Mouse (Mus musculus) kidney, embryonic 15.5 days (tissue): ENCODE results near the gene Mgp. TPM values are rescaled to one million over a fixed set of nuclear protein-coding genes. Genes with fewer than 3 reads are reported as not detected.

ENCODE experiments used
- ATAC-seq: fragments of 200-750 bp; cut with Nextera tagmentation; replicated peaks from 2 replicates; pipeline ENCODE4 v1.8.0; 2017; ENCODE audit warnings: moderate TSS enrichment; ENCODE audit not compliant: low FRiP score
- H3K27ac ChIP-seq: fragments of 300-500 bp; sonication (generic); 2 replicates; pipeline ENCODE4 v1.5.1; 2015; ENCODE audit warnings: mild to moderate bottlenecking, inconsistent platforms
- H3K27me3 ChIP-seq: fragments of 300-500 bp; sonication (generic); 2 replicates; pipeline ENCODE4 v1.6.1; 2015; ENCODE audit warnings: inconsistent platforms
- H3K36me3 ChIP-seq: fragments of 300-500 bp; sonication (generic); 2 replicates; pipeline ENCODE4 v1.6.1; 2015; ENCODE audit warnings: inconsistent platforms
- H3K4me1 ChIP-seq: fragments of 300-500 bp; sonication (generic); 2 replicates; pipeline ENCODE4 v1.6.1; 2015; ENCODE audit warnings: inconsistent platforms
- H3K4me2 ChIP-seq: fragments of 300-500 bp; sonication (generic); 2 replicates; pipeline ENCODE4 v1.6.1; 2015; ENCODE audit warnings: moderate library complexity, mild to moderate bottlenecking, inconsistent platforms
- H3K4me3 ChIP-seq: fragments of 300-500 bp; sonication (generic); replicated peaks from 2 replicates; pipeline ENCODE4 v1.5.1; 2015; ENCODE audit warnings: mild to moderate bottlenecking, inconsistent platforms
- H3K9ac ChIP-seq: fragments of 300-500 bp; sonication (generic); 2 replicates; pipeline ENCODE4 v1.6.1; 2015; ENCODE audit warnings: mild to moderate bottlenecking, inconsistent platforms
- H3K9me3 ChIP-seq: fragments of 300-500 bp; sonication (generic); replicated peaks from 2 replicates; pipeline ENCODE4 v1.6.1; 2016; ENCODE audit warnings: inconsistent platforms
- WGBS: fragments of 180-500 bp; shearing (Covaris S2); methylation state at CpG from one replicate; pipeline ENCODE4 v1.1.7; 2015; ENCODE audit warnings: mixed read lengths; 5-methylcytosine and 5-hydroxymethylcytosine counted together
- polyA plus RNA-seq: library from polyadenylated mRNA; unstranded; fragments of >200 nt; fragmentation: Nextera tagmentation; extraction: Ambion mirVana; gene quantifications from 2 replicates; pipeline ENCODE4 v1.2.1, GENCODE M21; 2015

Gene Mgp
- polyA plus RNA-seq, 1 experiment from 2014 or later, result 210 TPM

GRCm38 (mm10) chr6:136912751-136913265, 37.2 kb upstream of the Mgp start:
- no peak overlapping the region for H3K9ac ChIP-seq
- no peak overlapping the region for H3K27ac ChIP-seq
- H3K4me2 ChIP-seq, result no peak overlapping the region
- ATAC-seq, result no peak
- H3K4me3 ChIP-seq, result no peak overlapping the region
- WGBS, result 89% methylated on average over 1 of the region's 2 CpGs
- H3K36me3 ChIP-seq, result no peaks in the 10 kb centered on the region
- no peaks in the 10 kb centered on the region for H3K27me3 ChIP-seq
- H3K4me1 ChIP-seq, result peaks cover 15% of the 10 kb centered on the region
- no peaks in the 10 kb centered on the region for H3K9me3 ChIP-seq

DNA sequence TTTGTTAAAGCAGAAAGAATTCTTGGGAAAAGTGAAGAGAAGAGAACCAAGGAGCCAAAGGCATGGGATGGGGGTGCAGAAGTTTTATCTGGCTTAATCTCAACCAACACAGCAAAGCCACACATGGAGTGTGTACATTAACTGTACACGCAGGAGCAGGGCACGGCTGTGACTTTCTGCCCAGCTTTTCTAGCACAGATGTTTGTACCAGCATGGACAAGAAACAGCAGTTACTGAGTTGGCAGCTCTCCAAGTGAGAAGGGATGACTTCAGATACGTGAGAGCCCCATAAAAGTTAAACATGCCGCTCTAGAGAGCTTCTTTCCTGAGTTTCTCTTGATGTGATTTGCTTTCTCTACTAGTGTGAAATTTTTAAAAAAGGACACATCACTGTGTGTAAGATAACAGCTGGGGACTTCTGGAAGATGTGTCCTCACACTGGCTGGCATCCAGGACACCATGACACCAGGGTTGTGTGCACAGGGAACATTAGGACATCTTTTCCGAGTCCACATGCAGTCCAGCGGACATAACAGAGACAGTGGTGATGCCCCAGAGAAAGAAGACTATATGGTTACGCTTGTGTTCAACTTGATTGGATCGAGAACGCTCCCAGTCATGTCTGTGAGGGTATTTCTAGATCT, 34.7 kb upstream of the Mgp start:
- Histone ChIP-seq H3K4me2 (no peak overlapping the region), H3K4me1 (peaks cover 20% of the 10 kb centered on the region), H3K9ac (no peak overlapping the region), H3K4me3 (no peak overlapping the region), H3K36me3 (no peaks in the 10 kb centered on the region), H3K9me3 (no peaks in the 10 kb centered on the region), H3K27me3 (no peaks in the 10 kb centered on the region), H3K27ac (no peak overlapping the region)
- WGBS, result 63% methylated on average over 9 of the region's 9 CpGs
- no peak for ATAC-seq

- H3K27me3 ChIP-seq, result no peaks in the 10 kb centered on the region
- 85% methylated on average over 10 of the region's 10 CpGs for WGBS
- H3K27ac ChIP-seq, result no peak overlapping the region
- H3K4me3 ChIP-seq, result no peak overlapping the region
- no peak overlapping the region for H3K9ac ChIP-seq
- no peaks in the 10 kb centered on the region for H3K36me3 ChIP-seq
- H3K4me2 ChIP-seq, result no peak overlapping the region
- peaks cover 12% of the 10 kb centered on the region; the same call in 1 of the 2 replicates for H3K4me1 ChIP-seq
- no peaks in the 10 kb centered on the region for H3K9me3 ChIP-seq
- ATAC-seq, result no peak
Measured at GRCm38 (mm10) chr6:136906937-136907293, 31.3 kb upstream of the Mgp start.

GRCm38 (mm10) chr6:136906283-136906936, 30.8 kb upstream of the Mgp start:
- no peak; the same call in 1 of the 2 replicates for ATAC-seq
- no peaks in the 10 kb centered on the region for H3K9me3 ChIP-seq
- H3K4me3 ChIP-seq, result no peak overlapping the region
- H3K36me3 ChIP-seq, result no peaks in the 10 kb centered on the region
- H3K9ac ChIP-seq, result no peak overlapping the region
- no peak overlapping the region for H3K27ac ChIP-seq
- H3K4me1 ChIP-seq, result peaks cover 12% of the 10 kb centered on the region; the same call in 1 of the 2 replicates
- H3K27me3 ChIP-seq, result no peaks in the 10 kb centered on the region
- H3K4me2 ChIP-seq, result no peak overlapping the region
- WGBS, result 81% methylated on average over 19 of the region's 19 CpGs

DNA sequence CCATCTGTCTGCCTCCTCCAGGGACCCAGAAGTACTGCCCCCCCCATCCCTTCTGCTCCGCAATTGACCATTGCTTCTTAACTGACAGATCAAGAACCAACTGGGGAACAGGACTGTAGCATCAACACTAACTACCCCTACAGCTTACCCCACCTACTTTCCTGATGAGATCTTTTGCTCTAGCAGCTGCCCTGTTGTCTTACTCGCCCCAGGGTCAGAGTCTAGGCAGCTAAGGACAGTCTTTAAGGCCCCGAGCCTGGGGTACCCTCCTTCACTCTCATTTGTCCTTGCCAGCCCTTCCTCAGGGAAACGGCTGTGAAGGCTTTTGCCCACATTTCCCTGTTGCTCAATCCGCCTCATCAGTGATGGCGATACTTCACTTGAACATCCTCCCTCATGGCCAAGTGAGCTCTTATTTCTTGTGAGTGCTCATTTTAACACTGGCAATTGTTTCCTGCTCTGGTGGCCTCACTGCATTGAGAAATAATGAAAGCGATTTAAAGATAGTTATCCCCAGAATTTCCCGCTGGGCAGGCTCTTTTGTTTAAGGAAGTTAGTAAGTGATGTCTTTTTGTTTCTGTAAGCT, 28.4 kb upstream of the Mgp start:
- H3K36me3 ChIP-seq, result no peaks in the 10 kb centered on the region
- no peak overlapping the region for H3K27ac ChIP-seq
- no peaks in the 10 kb centered on the region for H3K27me3 ChIP-seq
- no peak overlapping the region for H3K4me3 ChIP-seq
- ATAC-seq, result no peak
- peaks cover 12% of the 10 kb centered on the region for H3K4me1 ChIP-seq
- no peaks in the 10 kb centered on the region for H3K9me3 ChIP-seq
- 71% methylated on average over 8 of the region's 8 CpGs for WGBS
- H3K4me2 ChIP-seq, result no peak overlapping the region
- no peak overlapping the region for H3K9ac ChIP-seq

- Histone ChIP-seq H3K9me3 (no peaks in the 10 kb centered on the region), H3K9ac (no peak overlapping the region), H3K27ac (no peak overlapping the region), H3K4me1 (peaks cover 25% of the 10 kb centered on the region), H3K27me3 (no peaks in the 10 kb centered on the region), H3K36me3 (no peaks in the 10 kb centered on the region), H3K4me2 (no peak overlapping the region), H3K4me3 (no peak overlapping the region)
- ATAC-seq, result no peak
- 92% methylated on average over 9 of the region's 9 CpGs for WGBS
Measured at GRCm38 (mm10) chr6:136902527-136902926, 26.9 kb upstream of the Mgp start.

GRCm38 (mm10) chr6:136901010-136901409, 25.4 kb upstream of the Mgp start:
- Histone ChIP-seq H3K4me2 (no peak overlapping the region), H3K27me3 (no peaks in the 10 kb centered on the region), H3K27ac (no peak overlapping the region), H3K9ac (no peak overlapping the region), H3K4me1 (peaks cover 28% of the 10 kb centered on the region), H3K4me3 (no peak overlapping the region), H3K36me3 (no peaks in the 10 kb centered on the region), H3K9me3 (no peaks in the 10 kb centered on the region)
- ATAC-seq, result no peak
- 70% methylated on average over 2 of the region's 2 CpGs for WGBS

GRCm38 (mm10) chr6:136900369-136901009, 24.9 kb upstream of the Mgp start:
- no peak overlapping the region for H3K9ac ChIP-seq
- H3K9me3 ChIP-seq, result no peaks in the 10 kb centered on the region
- no peak; the same call in 1 of the 2 replicates for ATAC-seq
- no peak overlapping the region for H3K4me2 ChIP-seq
- 57% methylated on average over 4 of the region's 4 CpGs for WGBS
- no peaks in the 10 kb centered on the region for H3K27me3 ChIP-seq
- H3K36me3 ChIP-seq, result no peaks in the 10 kb centered on the region
- H3K27ac ChIP-seq, result no peak overlapping the region
- no peak overlapping the region for H3K4me3 ChIP-seq
- peaks cover 28% of the 10 kb centered on the region for H3K4me1 ChIP-seq

GRCm38 (mm10) chr6:136898954-136899353, 23.3 kb upstream of the Mgp start:
- Histone ChIP-seq H3K4me3 (no peak overlapping the region), H3K9ac (no peak overlapping the region), H3K27ac (peak overlapping the region; percentile 82; the same call in 1 of the 2 replicates), H3K36me3 (no peaks in the 10 kb centered on the region), H3K27me3 (no peaks in the 10 kb centered on the region), H3K9me3 (no peaks in the 10 kb centered on the region), H3K4me2 (no peak overlapping the region), H3K4me1 (peaks cover 40% of the 10 kb centered on the region)
- ATAC-seq, result no peak
- WGBS, result 63% methylated on average over 2 of the region's 2 CpGs

DNA sequence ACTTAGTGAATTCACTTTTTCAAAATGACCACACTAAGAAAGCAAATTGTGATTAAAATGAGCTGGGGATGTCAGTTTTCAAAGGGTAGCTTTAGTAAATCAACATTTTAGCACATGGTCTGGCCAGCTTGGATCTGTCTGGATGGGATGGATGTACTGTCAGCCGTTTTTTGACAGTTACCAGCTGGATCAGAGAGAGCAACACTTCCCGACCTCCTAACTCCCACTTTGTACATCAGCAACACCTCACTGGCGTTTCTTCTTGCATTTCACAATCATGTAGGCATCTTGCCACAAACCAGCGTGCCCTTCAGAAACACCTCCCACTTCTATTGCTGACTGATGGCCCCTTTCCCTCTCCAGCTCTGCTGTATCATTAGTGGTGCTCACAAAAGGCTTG, 22.6 kb upstream of the Mgp start:
- H3K27ac ChIP-seq, result peak overlapping the region; percentile 82
- H3K27me3 ChIP-seq, result no peaks in the 10 kb centered on the region
- no peak overlapping the region for H3K4me2 ChIP-seq
- no peak overlapping the region for H3K4me3 ChIP-seq
- no peaks in the 10 kb centered on the region for H3K9me3 ChIP-seq
- no peaks in the 10 kb centered on the region for H3K36me3 ChIP-seq
- peak; percentile 45; the same call in 1 of the 2 replicates for ATAC-seq
- H3K9ac ChIP-seq, result no peak overlapping the region
- 24% methylated on average over 4 of the region's 4 CpGs for WGBS
- peaks cover 42% of the 10 kb centered on the region for H3K4me1 ChIP-seq

DNA sequence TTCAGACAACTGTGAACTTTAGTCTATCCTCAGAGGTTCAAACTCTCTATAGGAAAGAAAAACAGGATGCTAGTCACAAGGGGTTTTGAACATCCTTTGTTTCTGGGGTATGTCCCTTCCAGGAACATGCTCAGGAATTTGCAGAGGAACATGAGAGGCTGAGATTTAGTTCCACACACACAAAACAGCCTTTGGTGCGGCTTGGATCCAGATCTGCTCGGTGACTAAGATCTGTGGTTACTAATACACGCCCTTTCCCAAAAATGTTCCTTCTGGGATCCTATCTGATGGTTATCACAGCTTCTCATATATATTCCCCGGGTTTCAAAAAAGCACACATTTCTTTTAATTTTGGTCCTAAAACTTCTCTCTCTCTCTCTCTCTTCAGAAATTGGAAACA, 22.2 kb upstream of the Mgp start:
- Histone ChIP-seq H3K27ac (peak overlapping the region; percentile 82), H3K36me3 (no peaks in the 10 kb centered on the region), H3K9me3 (no peaks in the 10 kb centered on the region), H3K4me2 (no peak overlapping the region), H3K4me3 (no peak overlapping the region), H3K27me3 (no peaks in the 10 kb centered on the region), H3K9ac (no peak overlapping the region), H3K4me1 (peaks cover 42% of the 10 kb centered on the region)
- no peak for ATAC-seq
- 48% methylated on average over 4 of the region's 4 CpGs for WGBS
